Mouse (Mus musculus): ENCODE measurements around the gene Lss. TPM values are rescaled to one million over a fixed set of nuclear protein-coding genes. Genes with fewer than 3 reads are reported as not detected.

The Lss gene
- polyA plus RNA-seq (2012; ENCODE audit: low replicate concordance), result 1.9 and 4.6 TPM in 2 replicates

GRCm38 (mm10) chr10:76531375-76531774 lies at the start of gene Lss:
Gene Lss (plus strand): TSS chr10:76531588.

GRCm38 (mm10) chr10:76561972-76562371 lies 30.6 kb downstream of the Lss start, which contains the start of gene Spatc1l:
Gene Spatc1l (plus strand): TSS chr10:76562272.

GRCm38 (mm10) chr10:76575374-76575773 lies 44.0 kb downstream of the Lss start, which contains the start of gene Ftcd:
Gene Ftcd (plus strand): TSS chr10:76575648.

Other genes with a start within 250 kb of the Lss start
- gene Dip2a, start 186.3 kb upstream of the Lss start, polyA plus RNA-seq (2012; ENCODE audit: low replicate concordance), result 4.9 and 8.4 TPM in 2 replicates
- gene AC141477.1, start 91.1 kb upstream of the Lss start, polyA plus RNA-seq (2012; ENCODE audit: low replicate concordance), result not detected in 2 replicates
- 31.6 and 55.9 TPM in 2 replicates for gene Pcnt, start 88.8 kb upstream of the Lss start, polyA plus RNA-seq (2012; ENCODE audit: low replicate concordance)
- not detected in 2 replicates for gene 2610028H24Rik, start 82.5 kb upstream of the Lss start, polyA plus RNA-seq (2012; ENCODE audit: low replicate concordance)
- gene Mcm3ap, start 62.7 kb upstream of the Lss start, polyA plus RNA-seq (2012; ENCODE audit: low replicate concordance), result 19.0 and 23.9 TPM in 2 replicates
- 0.34 and 2.1 TPM in 2 replicates for gene Ybey, start 62.5 kb upstream of the Lss start, polyA plus RNA-seq (2012; ENCODE audit: low replicate concordance)
- 0.09 and 0.16 TPM in 2 replicates for gene Spatc1l, start 30.7 kb downstream of the Lss start, polyA plus RNA-seq (2012; ENCODE audit: low replicate concordance)
- not detected in 2 replicates for gene Ftcd, start 44.1 kb downstream of the Lss start, polyA plus RNA-seq (2012; ENCODE audit: low replicate concordance)
- 0.10 and 0.20 TPM in 2 replicates for gene Col6a2, start 92.0 kb downstream of the Lss start, polyA plus RNA-seq (2012; ENCODE audit: low replicate concordance)
- 0.07 and 0.44 TPM in 2 replicates for gene Col6a1, start 194.6 kb downstream of the Lss start, polyA plus RNA-seq (2012; ENCODE audit: low replicate concordance)